Comparison of ENCODE assay signal across 16 mouse cellular contexts in genomic region chr7:36678510-36678909, GRCm38 (mm10). TPM values are rescaled to one million over a fixed set of nuclear protein-coding genes. Genes with fewer than 3 reads are reported as not detected.
A peak's percentile ranks its signal among the peaks of the same experiment; 100 is the strongest.
DNase-seq lines count a peak whose midpoint lies in the region; ATAC-seq and TF ChIP-seq lines count a peak whose summit lies in the region.
"Had no signal": no experiment of that assay in that cellular context is flagged by ENCODE, and none has a peak within 500 bp of the region (broad histone marks: within the 10 kb centered on the region; RNA-seq: fewer than 3 reads in every experiment).

No protein-coding gene starts in this region.

- TF ChIP-seq CTCF in hindbrain, postnatal 0 days (IDR thresholded peaks at IDR 0.05; ENCODE audit: low read depth): no peak

- peaks cover 27% of the 10 kb centered on the region for H3K4me1 ChIP-seq in hindbrain, embryonic 10.5 days (replicated peaks)
- H3K4me1 ChIP-seq in hindbrain, postnatal 0 days (ENCODE audit: insufficient read depth, low read length): peaks cover 11% of the 10 kb centered on the region; the same call in 1 of the 2 replicates
- H3K4me1 ChIP-seq in embryonic facial prominence, embryonic 13.5 days: peaks cover 22% of the 10 kb centered on the region
- peaks cover 19% of the 10 kb centered on the region for H3K4me1 ChIP-seq in midbrain, embryonic 14.5 days (ENCODE audit: control insufficient read depth, insufficient read depth, low read length)

- peak; percentile 23 for DNase-seq in hindbrain, embryonic 10.5 days (ENCODE audit: low spot score)
- no peak for DNase-seq in hindbrain, postnatal 0 days (ENCODE audit: low spot score)
- DNase-seq in ES-CJ7 (ENCODE audit: low read depth, low spot score): peak; percentile 81
- DNase-seq in midbrain, embryonic 14.5 days: no peak
- DNase-seq in left cerebral cortex, adult 9 months (ENCODE audit: low spot score in 2 of 2): no peak
- DNase-seq in cerebellum, postnatal 4 days (ENCODE audit: low spot score in 2 of 2): no peak
- DNase-seq: adrenal gland, postnatal 14 days; gastrocnemius, postnatal 14 days; liver, postnatal 0 days; thymus, postnatal 36 days had no signal

- WGBS in hindbrain, embryonic 10.5 days: 3% methylated on average over 10 of the region's 10 CpGs
- WGBS in hindbrain, postnatal 0 days: 8% methylated on average over 10 of the region's 10 CpGs
- 6% methylated on average over 10 of the region's 10 CpGs for WGBS in embryonic facial prominence, embryonic 13.5 days
- WGBS in midbrain, embryonic 14.5 days: under 1% methylated on average over 10 of the region's 10 CpGs

- peak overlapping the region; percentile 48 for H3K4me3 ChIP-seq in hindbrain, embryonic 10.5 days
- no peak overlapping the region for H3K4me3 ChIP-seq in hindbrain, postnatal 0 days (ENCODE audit: low read length)
- no peak overlapping the region; the same call in 1 of the 2 replicates for H3K4me3 ChIP-seq in embryonic facial prominence, embryonic 13.5 days
- H3K4me3 ChIP-seq in midbrain, embryonic 14.5 days (replicated peaks; ENCODE audit: low read depth, low read length): no peak overlapping the region
- H3K4me3 ChIP-seq: heart, embryonic 13.5 days; limb, embryonic 12.5 days had no signal

- H3K9ac ChIP-seq in hindbrain, postnatal 0 days (replicated peaks; ENCODE audit: low read length): no peak overlapping the region
- H3K9ac ChIP-seq in embryonic facial prominence, embryonic 13.5 days: no peak overlapping the region
- H3K9ac ChIP-seq in midbrain, embryonic 14.5 days (replicated peaks; ENCODE audit: low read length): no peak overlapping the region
- H3K9ac ChIP-seq: heart, embryonic 13.5 days; limb, embryonic 12.5 days; liver, postnatal 0 days had no signal

- peaks cover 84% of the 10 kb centered on the region for H3K27me3 ChIP-seq in hindbrain, embryonic 10.5 days (ENCODE audit: insufficient read depth, poor library complexity, severe bottlenecking)
- 0 out of 2 replicates have a peak, but pooled peaks cover 10% of the 10 kb centered on the region for H3K27me3 ChIP-seq in hindbrain, postnatal 0 days (ENCODE audit: insufficient read depth, low read length)
- H3K27me3 ChIP-seq in embryonic facial prominence, embryonic 13.5 days: peaks cover 70% of the 10 kb centered on the region
- H3K27me3 ChIP-seq in midbrain, embryonic 14.5 days (ENCODE audit: control insufficient read depth, insufficient read depth, low read length): peaks cover 16% of the 10 kb centered on the region

- no peak overlapping the region for H3K4me2 ChIP-seq in hindbrain, postnatal 0 days (ENCODE audit: low read depth, low read length)
- H3K4me2 ChIP-seq in embryonic facial prominence, embryonic 13.5 days: 0 out of 2 replicates have a peak overlapping the region, but pooled peaks have one; percentile 57
- H3K4me2 ChIP-seq in midbrain, embryonic 14.5 days (ENCODE audit: low read length): peak overlapping the region; percentile 60
- H3K4me2 ChIP-seq: heart, embryonic 13.5 days had no signal

- no peak overlapping the region for H3K27ac ChIP-seq in hindbrain, embryonic 10.5 days
- H3K27ac ChIP-seq in hindbrain, postnatal 0 days: no peak overlapping the region
- no peak overlapping the region for H3K27ac ChIP-seq in embryonic facial prominence, embryonic 13.5 days
- no peak overlapping the region for H3K27ac ChIP-seq in midbrain, embryonic 14.5 days (replicated peaks; ENCODE audit: low read depth, low read length)
- H3K27ac ChIP-seq: heart, embryonic 13.5 days; kidney, postnatal 0 days; limb, embryonic 12.5 days; macrophage had no signal

- H3K36me3 ChIP-seq in hindbrain, embryonic 10.5 days: no peaks in the 10 kb centered on the region
- H3K36me3 ChIP-seq in hindbrain, postnatal 0 days (ENCODE audit: insufficient read depth, low read length): no peaks in the 10 kb centered on the region
- no peaks in the 10 kb centered on the region for H3K36me3 ChIP-seq in embryonic facial prominence, embryonic 13.5 days
- no peaks in the 10 kb centered on the region for H3K36me3 ChIP-seq in midbrain, embryonic 14.5 days (ENCODE audit: control insufficient read depth, insufficient read depth, low read length)
- H3K36me3 ChIP-seq: heart, embryonic 13.5 days; limb, embryonic 12.5 days had no signal

- H3K9me3 ChIP-seq in hindbrain, embryonic 10.5 days: no peaks in the 10 kb centered on the region
- H3K9me3 ChIP-seq in hindbrain, postnatal 0 days (ENCODE audit: low read length): no peaks in the 10 kb centered on the region
- H3K9me3 ChIP-seq in embryonic facial prominence, embryonic 13.5 days: no peaks in the 10 kb centered on the region
- H3K9me3 ChIP-seq in midbrain, embryonic 14.5 days (ENCODE audit: control insufficient read depth, low read length): no peaks in the 10 kb centered on the region
- H3K9me3 ChIP-seq: heart, embryonic 13.5 days; limb, embryonic 12.5 days had no signal

- ATAC-seq in hindbrain, postnatal 0 days: no peak
- no peak for ATAC-seq in embryonic facial prominence, embryonic 13.5 days (ENCODE audit: insufficient number of reproducible peaks, insufficient read depth, low FRiP score, low TSS enrichment, low read depth)
- ATAC-seq in midbrain, embryonic 14.5 days (ENCODE audit: low FRiP score, low TSS enrichment): no peak
- ATAC-seq: CD4-positive, CD25-positive, alpha-beta regulatory T cell, adult 4 months; liver, postnatal 0 days had no signal

RNA-seq across cellular contexts. Expression of gene Tshz3, which starts 19.4 kb away (rescaled TPM):
- polyA plus RNA-seq in hindbrain, embryonic 10.5 days (2016; fragmentation: Nextera tagmentation; extraction: Ambion mirVana): 5.4 and 9.1 TPM in 2 replicates
- total RNA-seq in hindbrain, postnatal 0 days (2014; rRNA removed): 25.3 and 28.4 TPM in 2 replicates
- 14.6 and 18.1 TPM in 2 replicates for polyA plus RNA-seq in hindbrain, postnatal 0 days (2015; fragmentation: Nextera tagmentation; extraction: Ambion mirVana)
- polyA plus RNA-seq in embryonic facial prominence, embryonic 13.5 days (2015; fragmentation: Nextera tagmentation; extraction: Ambion mirVana): 10.9 and 11.0 TPM in 2 replicates
- 13.6 TPM in 2 replicates for polyA plus RNA-seq in midbrain, embryonic 14.5 days (2014; fragmentation: Nextera tagmentation; extraction: Ambion mirVana)
- polyA plus RNA-seq: CD4-positive, CD25-positive, alpha-beta regulatory T cell, adult 4 months; macrophage had no signal

Comparison
In these comparisons a context has a peak if more than half of its experiments do, and no peak if none do; other contexts are left out.
1. DNase-seq: peak in hindbrain, embryonic 10.5 days (single experiment) and ES-CJ7 (single experiment); none in hindbrain, postnatal 0 days (single experiment), midbrain, embryonic 14.5 days (single experiment), left cerebral cortex, adult 9 months (0 of 2) and cerebellum, postnatal 4 days (0 of 2).